Mouse (Mus musculus): ENCODE data around the gene Itga1.

DNA sequence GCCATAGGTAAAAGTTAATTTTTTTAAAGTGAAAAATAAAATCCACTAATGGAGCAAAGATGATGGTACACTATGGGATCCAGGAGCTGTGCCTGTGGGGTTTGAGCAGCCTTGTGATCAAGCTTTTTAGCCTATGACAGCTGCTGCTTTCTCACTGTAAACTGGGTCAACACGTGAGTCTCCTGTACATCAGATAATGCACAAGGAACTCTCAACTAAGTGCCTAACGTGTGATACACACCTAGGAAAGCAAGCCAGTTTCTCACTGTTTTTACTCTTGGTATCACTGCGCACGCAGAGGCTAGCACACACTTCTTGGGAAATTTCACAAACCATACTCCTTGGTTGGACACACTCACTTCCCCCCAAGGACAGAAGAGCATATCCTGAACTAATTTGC lies 187.2 kb downstream of the Itga1 start:
- TF ChIP-seq POLR2A (IDR thresholded peaks at IDR 0.05; ENCODE audit: low read depth, low read length) (no peak), CTCF (conservative IDR thresholded peaks at IDR 0.05; ENCODE audit: insufficient read depth, insufficient read length, low read depth, low read length) (no peak)

All from kidney, adult 2 months (tissue).